Mouse (Mus musculus) forebrain, embryonic 11.5 days (tissue): ENCODE measurements at regions not wholly inside any gene's neighbourhood (a gene's known extent, or its start where the extent isn't known, plus 50 kb on each side); places are given as distances from the start of the nearest gene placed in this dataset.

Source experiments
- ATAC-seq: fragments of 200-750 bp; cut with Nextera tagmentation; replicated peaks from 2 replicates; pipeline ENCODE4 v1.8.0; 2017; ENCODE audit warnings: moderate TSS enrichment; ENCODE audit not compliant: low FRiP score
- DNase-seq: peaks from one replicate; pipeline ENCODE4 v3.0.0-alpha.2; 2017; ENCODE audit warnings: low spot score
- H3K27ac ChIP-seq: fragments of 300-500 bp; sonication (generic); 2 replicates; pipeline ENCODE4 v1.5.1; 2014; ENCODE audit warnings: low read depth, low read length
- H3K27me3 ChIP-seq: fragments of 300-500 bp; sonication (generic); 2 replicates; pipeline ENCODE4 v1.6.1; 2014; ENCODE audit warnings: mild to moderate bottlenecking, low read length, mixed read lengths; ENCODE audit not compliant: control insufficient read depth, insufficient read depth
- H3K36me3 ChIP-seq: fragments of 300-500 bp; sonication (generic); 2 replicates; pipeline ENCODE4 v1.6.1; 2014; ENCODE audit warnings: mild to moderate bottlenecking, low read length, moderate library complexity, mixed read lengths; ENCODE audit not compliant: control insufficient read depth, insufficient read depth
- H3K4me1 ChIP-seq: fragments of 300-500 bp; sonication (generic); replicated peaks from 2 replicates; pipeline ENCODE4 v1.6.1; 2014; ENCODE audit warnings: low read length, mixed read lengths; ENCODE audit not compliant: control insufficient read depth, insufficient read depth
- H3K4me2 ChIP-seq: fragments of 300-500 bp; sonication (generic); 2 replicates; pipeline ENCODE4 v1.6.1; 2014; ENCODE audit warnings: low read depth, mild to moderate bottlenecking, low read length, moderate library complexity, mixed read lengths; ENCODE audit not compliant: severe bottlenecking
- H3K4me3 ChIP-seq: fragments of 300-500 bp; sonication (generic); 2 replicates; pipeline ENCODE4 v1.5.1; 2014; ENCODE audit warnings: low read depth, low read length
- H3K9ac ChIP-seq: fragments of 300-500 bp; sonication (generic); 2 replicates; pipeline ENCODE4 v1.6.1; 2014; ENCODE audit warnings: low read length
- H3K9me3 ChIP-seq: fragments of 300-500 bp; sonication (generic); 2 replicates; pipeline ENCODE4 v1.6.1; 2016; ENCODE audit warnings: low read length, mixed read lengths; ENCODE audit not compliant: control insufficient read depth
- WGBS: fragments of 180-500 bp; shearing (Covaris S2); extraction: QIAGEN DNeasy Blood & Tissue Kit; methylation state at CpG from one replicate; pipeline ENCODE4 v1.1.7; 2014; 5-methylcytosine and 5-hydroxymethylcytosine counted together

- Histone ChIP-seq H3K4me1 (no peaks in the 10 kb centered on the region), H3K9ac (no peak overlapping the region), H3K27ac (no peak overlapping the region), H3K9me3 (no peaks in the 10 kb centered on the region), H3K36me3 (no peaks in the 10 kb centered on the region), H3K4me2 (no peak overlapping the region), H3K4me3 (no peak overlapping the region), H3K27me3 (no peaks in the 10 kb centered on the region)
- no peak for DNase-seq
- no peak for ATAC-seq
- 77% methylated on average over 9 of the region's 9 CpGs for WGBS
Observed at GRCm38 (mm10) chr13:47909851-47910530, 351.0 kb upstream of the Id4 start.

- WGBS, result 57% methylated on average over 3 of the region's 3 CpGs
- DNase-seq, result no peak
Observed at GRCm38 (mm10) chr13:47910531-47910910, 350.5 kb upstream of the Id4 start.

GRCm38 (mm10) chr13:47916456-47916855 lies 344.6 kb upstream of the Id4 start:
- Histone ChIP-seq H3K4me2 (no peak overlapping the region), H3K4me1 (no peaks in the 10 kb centered on the region), H3K36me3 (no peaks in the 10 kb centered on the region), H3K27me3 (no peaks in the 10 kb centered on the region), H3K4me3 (no peak overlapping the region), H3K9ac (no peak overlapping the region), H3K27ac (no peak overlapping the region), H3K9me3 (peaks cover 3% of the 10 kb centered on the region; the same call in 1 of the 2 replicates)
- 89% methylated on average over 8 of the region's 8 CpGs for WGBS
- no peak for DNase-seq
- no peak for ATAC-seq

More at GRCm38 (mm10) chr13:47910531-47910910, 350.5 kb upstream of the Id4 start:
- no peak for ATAC-seq
- Histone ChIP-seq H3K36me3 (no peaks in the 10 kb centered on the region), H3K9ac (no peak overlapping the region), H3K27ac (no peak overlapping the region), H3K4me1 (no peaks in the 10 kb centered on the region), H3K9me3 (no peaks in the 10 kb centered on the region), H3K4me3 (no peak overlapping the region), H3K4me2 (no peak overlapping the region), H3K27me3 (no peaks in the 10 kb centered on the region)

GRCm38 (mm10) chr13:47917370-47917769 lies 343.7 kb upstream of the Id4 start:
- H3K36me3 ChIP-seq, result no peaks in the 10 kb centered on the region
- no peak overlapping the region for H3K27ac ChIP-seq
- peaks cover 3% of the 10 kb centered on the region; the same call in 1 of the 2 replicates for H3K9me3 ChIP-seq
- no peak overlapping the region for H3K4me2 ChIP-seq
- WGBS, result 96% methylated on average over 3 of the region's 3 CpGs
- H3K27me3 ChIP-seq, result no peaks in the 10 kb centered on the region
- no peaks in the 10 kb centered on the region for H3K4me1 ChIP-seq
- ATAC-seq (no peak), DNase-seq (no peak)
- H3K4me3 ChIP-seq, result no peak overlapping the region
- H3K9ac ChIP-seq, result no peak overlapping the region

GRCm38 (mm10) chr13:47921044-47921443 lies 340.0 kb upstream of the Id4 start:
- DNase-seq (no peak), ATAC-seq (no peak)
- 42% methylated on average over 5 of the region's 5 CpGs for WGBS
- Histone ChIP-seq H3K4me2 (no peak overlapping the region), H3K27ac (no peak overlapping the region), H3K9ac (no peak overlapping the region), H3K9me3 (peaks cover 3% of the 10 kb centered on the region; the same call in 1 of the 2 replicates), H3K4me3 (no peak overlapping the region), H3K36me3 (no peaks in the 10 kb centered on the region), H3K4me1 (no peaks in the 10 kb centered on the region), H3K27me3 (no peaks in the 10 kb centered on the region)

- Histone ChIP-seq H3K4me3 (no peak overlapping the region), H3K9ac (no peak overlapping the region), H3K27me3 (no peaks in the 10 kb centered on the region), H3K9me3 (no peaks in the 10 kb centered on the region; the same call in 1 of the 2 replicates), H3K27ac (no peak overlapping the region), H3K4me1 (peaks cover 9% of the 10 kb centered on the region), H3K4me2 (no peak overlapping the region), H3K36me3 (no peaks in the 10 kb centered on the region)
- no peak for DNase-seq
- ATAC-seq, result no peak
- 89% methylated on average over 2 of the region's 2 CpGs for WGBS
Observed at GRCm38 (mm10) chr13:47940696-47941095, 320.3 kb upstream of the Id4 start.

GRCm38 (mm10) chr13:47942368-47942787 lies 318.6 kb upstream of the Id4 start:
- H3K36me3 ChIP-seq, result no peaks in the 10 kb centered on the region
- 0 out of 2 replicates have a peak overlapping the region, but pooled peaks have one; percentile 5 for H3K4me3 ChIP-seq
- no peak overlapping the region for H3K27ac ChIP-seq
- peak; percentile 55 for DNase-seq
- no peaks in the 10 kb centered on the region for H3K27me3 ChIP-seq
- H3K9me3 ChIP-seq, result no peaks in the 10 kb centered on the region
- H3K9ac ChIP-seq, result peak overlapping the region; percentile 50; the same call in 1 of the 2 replicates
- H3K4me2 ChIP-seq, result peak overlapping the region; percentile 37
- ATAC-seq, result no peak
- whole genome bisulfite sequencing, result 4% methylated on average over 8 of the region's 8 CpGs
- H3K4me1 ChIP-seq, result peaks cover 9% of the 10 kb centered on the region

- 78% methylated on average over 5 of the region's 5 CpGs for WGBS
- Histone ChIP-seq H3K27ac (no peak overlapping the region), H3K36me3 (no peaks in the 10 kb centered on the region), H3K4me1 (peaks cover 9% of the 10 kb centered on the region), H3K4me2 (no peak overlapping the region), H3K9me3 (no peaks in the 10 kb centered on the region; the same call in 1 of the 2 replicates), H3K4me3 (no peak overlapping the region), H3K27me3 (no peaks in the 10 kb centered on the region), H3K9ac (no peak overlapping the region)
- DNase-seq (no peak), ATAC-seq (no peak)
Observed at GRCm38 (mm10) chr13:47943645-47944044, 317.4 kb upstream of the Id4 start.
